Mouse (Mus musculus): Measurements from ENCODE around the gene Ttc7b. TPM values are rescaled to one million over a fixed set of nuclear protein-coding genes. Genes with fewer than 3 reads are reported as not detected.

Ttc7b gene
- polyA plus RNA-seq, 1 experiment = 26.1 TPM

DNA sequence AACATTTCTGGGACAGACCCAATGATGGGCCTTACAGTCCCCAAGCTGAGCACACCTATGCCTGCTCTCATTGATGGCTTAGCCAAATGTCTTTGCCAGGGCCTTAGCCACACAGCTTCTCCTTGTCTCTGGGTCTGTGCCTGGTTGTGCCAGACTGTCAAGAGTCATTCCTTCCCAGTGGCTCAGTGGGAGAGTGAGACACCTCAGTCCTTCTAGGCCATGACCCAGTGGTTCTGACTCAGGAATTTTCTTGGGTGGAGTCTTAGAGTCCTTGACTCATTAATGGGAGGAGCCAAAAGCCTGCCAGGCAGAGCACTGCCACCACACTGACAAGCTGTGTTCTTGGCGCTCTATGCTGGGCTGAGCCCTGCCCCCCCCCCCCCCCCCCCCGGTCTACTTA lies 193.9 kb downstream of the Ttc7b start:
- 0 out of 2 replicates have a peak overlapping the region, but pooled peaks have one; percentile 15 for H3K27ac ChIP-seq (ENCODE audit: insufficient read depth, low read length)
- TF ChIP-seq CTCF (IDR thresholded peaks at IDR 0.05; ENCODE audit: borderline replicate concordance, insufficient read depth, low read length) (no peak), POLR2A (IDR thresholded peaks at IDR 0.05; ENCODE audit: low read depth, low read length) (no peak)
- H3K4me3 ChIP-seq (ENCODE audit: insufficient read depth, low read length) = no peak overlapping the region
- peaks cover 10% of the 10 kb centered on the region for H3K4me1 ChIP-seq (ENCODE audit: control insufficient read depth, insufficient read depth, low read length)

DNA sequence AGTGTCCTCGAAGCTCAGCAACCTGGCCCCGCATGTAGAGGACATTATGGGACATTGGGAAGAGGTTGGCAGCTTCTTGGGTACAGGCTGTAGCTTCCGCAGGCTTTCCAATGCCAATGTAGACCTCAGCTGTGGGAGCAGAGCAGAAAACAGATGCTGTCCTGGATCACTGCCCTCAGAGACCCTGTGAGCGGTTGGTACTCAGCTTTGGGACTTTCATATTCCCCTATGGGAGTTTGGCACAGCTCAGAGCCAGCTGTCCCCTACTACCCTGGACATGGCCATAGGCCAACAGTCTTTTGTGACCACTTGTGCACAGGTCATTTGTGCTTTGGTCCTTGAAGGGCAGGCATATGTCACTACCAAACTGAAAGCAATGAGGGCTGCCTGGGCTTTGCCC lies 195.0 kb downstream of the Ttc7b start:
- no peak overlapping the region for H3K4me3 ChIP-seq (ENCODE audit: insufficient read depth, low read length)
- H3K4me1 ChIP-seq (ENCODE audit: control insufficient read depth, insufficient read depth, low read length) = peaks cover 10% of the 10 kb centered on the region
- no peak overlapping the region for H3K27ac ChIP-seq (ENCODE audit: insufficient read depth, low read length)
- no peak for TF ChIP-seq CTCF (IDR thresholded peaks at IDR 0.05; ENCODE audit: borderline replicate concordance, insufficient read depth, low read length)
- TF ChIP-seq POLR2A (IDR thresholded peaks at IDR 0.05; ENCODE audit: low read depth, low read length) = no peak

DNA sequence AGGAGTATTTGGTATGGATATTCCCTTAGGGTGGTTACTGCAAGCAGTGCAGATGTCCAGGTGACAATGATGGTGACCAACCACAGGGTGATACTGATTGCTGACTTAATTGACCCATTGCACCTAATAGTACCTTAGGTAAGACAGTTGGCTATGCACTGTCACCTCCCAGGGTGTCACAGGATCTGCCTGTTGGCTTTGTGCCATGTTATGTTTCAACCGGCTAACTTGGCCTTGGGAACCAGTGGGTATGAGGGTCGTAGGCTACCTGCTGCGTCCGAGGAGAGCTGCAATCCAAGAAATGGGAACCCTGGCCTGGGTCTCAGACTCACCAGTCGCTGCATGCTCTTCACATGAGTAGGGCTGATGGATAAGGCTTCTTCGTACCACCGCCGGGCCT lies 195.4 kb downstream of the Ttc7b start:
- Histone ChIP-seq H3K27ac (ENCODE audit: insufficient read depth, low read length) (no peak overlapping the region), H3K4me1 (ENCODE audit: control insufficient read depth, insufficient read depth, low read length) (peaks cover 7% of the 10 kb centered on the region), H3K4me3 (ENCODE audit: insufficient read depth, low read length) (no peak overlapping the region)
- no peak for TF ChIP-seq CTCF (IDR thresholded peaks at IDR 0.05; ENCODE audit: borderline replicate concordance, insufficient read depth, low read length)

DNA sequence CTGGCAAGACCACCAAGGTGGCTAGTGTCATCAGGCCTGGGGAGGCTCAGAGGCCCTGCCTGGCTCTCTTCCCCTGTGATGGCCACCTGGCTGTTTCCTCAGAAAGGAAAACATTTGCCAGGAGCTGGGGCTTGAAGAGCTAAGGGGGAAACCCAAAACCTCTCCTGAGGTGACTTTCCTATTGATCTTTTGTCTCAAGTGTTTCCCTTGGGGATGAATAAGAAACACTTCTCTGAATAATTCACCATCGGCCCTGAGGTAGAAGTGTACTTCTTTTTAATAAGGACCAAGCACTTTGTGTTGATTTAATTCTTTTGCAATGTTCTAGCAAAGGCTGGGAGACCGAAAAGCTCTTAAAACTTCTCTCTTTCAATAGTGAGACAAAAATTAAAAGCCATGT lies 197.0 kb downstream of the Ttc7b start:
- H3K4me3 ChIP-seq (ENCODE audit: insufficient read depth, low read length) = no peak overlapping the region
- no peak overlapping the region for H3K27ac ChIP-seq (ENCODE audit: insufficient read depth, low read length)
- peaks cover 7% of the 10 kb centered on the region for H3K4me1 ChIP-seq (ENCODE audit: control insufficient read depth, insufficient read depth, low read length)
- TF ChIP-seq CTCF (IDR thresholded peaks at IDR 0.05; ENCODE audit: borderline replicate concordance, insufficient read depth, low read length) = no peak
- TF ChIP-seq POLR2A (IDR thresholded peaks at IDR 0.05; ENCODE audit: low read depth, low read length) = no peak

DNA sequence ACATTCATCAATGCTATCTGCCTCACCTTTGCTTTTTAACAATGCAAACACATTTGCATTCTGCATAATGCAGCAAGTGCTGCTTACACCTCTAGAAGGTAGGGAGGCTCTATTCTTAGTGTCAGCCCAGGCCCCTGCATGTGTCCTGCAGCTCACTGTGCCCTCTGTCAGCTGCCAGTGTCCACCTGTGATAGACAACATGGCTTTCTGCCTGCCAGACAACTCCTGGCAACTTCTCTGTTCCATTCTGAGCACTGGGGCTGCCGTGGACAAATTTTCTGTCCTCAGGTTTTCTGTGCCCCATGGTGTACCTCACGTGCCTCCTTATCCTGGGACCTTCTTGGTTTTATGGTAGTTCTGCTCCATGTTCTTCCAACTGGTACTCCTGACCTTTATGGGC lies 198.4 kb downstream of the Ttc7b start:
- H3K4me3 ChIP-seq (ENCODE audit: insufficient read depth, low read length) = no peak overlapping the region
- H3K4me1 ChIP-seq (ENCODE audit: control insufficient read depth, insufficient read depth, low read length) = peaks cover 7% of the 10 kb centered on the region
- no peak for TF ChIP-seq CTCF (IDR thresholded peaks at IDR 0.05; ENCODE audit: borderline replicate concordance, insufficient read depth, low read length)
- no peak for TF ChIP-seq POLR2A (IDR thresholded peaks at IDR 0.05; ENCODE audit: low read depth, low read length)
- no peak overlapping the region for H3K27ac ChIP-seq (ENCODE audit: insufficient read depth, low read length)

DNA sequence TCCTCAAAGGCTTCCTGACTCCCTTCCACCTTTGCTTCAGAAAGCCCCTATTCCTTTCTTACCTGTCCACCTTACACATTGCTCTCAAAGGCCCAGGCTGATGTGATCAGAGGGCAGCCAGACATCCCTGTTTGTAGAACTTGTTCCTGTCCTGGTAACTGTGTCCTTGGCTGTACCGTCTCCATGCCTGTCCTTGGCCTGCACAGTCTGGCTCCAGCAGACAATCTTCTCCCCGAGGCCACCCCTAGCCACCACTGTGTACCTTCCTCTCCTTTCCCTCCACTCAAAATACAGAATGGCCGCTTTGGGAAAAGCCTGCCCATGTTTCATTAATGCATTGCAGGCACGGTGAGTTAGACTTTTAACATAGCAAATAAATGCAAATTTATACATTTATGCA lies 199.1 kb downstream of the Ttc7b start:
- TF ChIP-seq CTCF (IDR thresholded peaks at IDR 0.05; ENCODE audit: borderline replicate concordance, insufficient read depth, low read length) = no peak
- no peak for TF ChIP-seq POLR2A (IDR thresholded peaks at IDR 0.05; ENCODE audit: low read depth, low read length)
- Histone ChIP-seq H3K4me3 (ENCODE audit: insufficient read depth, low read length) (no peak overlapping the region), H3K27ac (ENCODE audit: insufficient read depth, low read length) (no peak overlapping the region), H3K4me1 (ENCODE audit: control insufficient read depth, insufficient read depth, low read length) (peaks cover 4% of the 10 kb centered on the region; the same call in 1 of the 2 replicates)

DNA sequence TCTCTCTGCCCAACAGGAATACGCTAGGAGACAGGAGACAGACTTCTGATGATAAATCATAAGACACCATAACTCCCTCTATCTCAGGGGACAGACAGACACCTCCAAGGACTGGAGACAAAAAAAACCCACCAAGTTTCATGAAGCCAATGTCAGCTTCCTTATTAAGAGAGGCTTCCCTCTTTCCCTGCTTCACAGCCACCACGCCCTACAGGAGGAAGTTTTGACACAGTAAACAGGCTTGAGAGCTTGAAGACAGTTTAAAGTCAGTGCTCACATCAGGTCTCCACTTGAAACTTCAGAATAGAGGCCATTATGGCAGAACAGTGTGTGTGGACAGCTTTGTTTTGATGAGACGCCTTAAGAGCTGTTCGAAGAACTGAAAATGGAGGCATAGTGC lies 200.9 kb downstream of the Ttc7b start:
- no peaks in the 10 kb centered on the region for H3K4me1 ChIP-seq (ENCODE audit: control insufficient read depth, insufficient read depth, low read length)
- TF ChIP-seq POLR2A (IDR thresholded peaks at IDR 0.05; ENCODE audit: low read depth, low read length) (no peak), CTCF (IDR thresholded peaks at IDR 0.05; ENCODE audit: borderline replicate concordance, insufficient read depth, low read length) (no peak)
- H3K4me3 ChIP-seq (ENCODE audit: insufficient read depth, low read length) = no peak overlapping the region
- H3K27ac ChIP-seq (ENCODE audit: insufficient read depth, low read length) = no peak overlapping the region

DNA sequence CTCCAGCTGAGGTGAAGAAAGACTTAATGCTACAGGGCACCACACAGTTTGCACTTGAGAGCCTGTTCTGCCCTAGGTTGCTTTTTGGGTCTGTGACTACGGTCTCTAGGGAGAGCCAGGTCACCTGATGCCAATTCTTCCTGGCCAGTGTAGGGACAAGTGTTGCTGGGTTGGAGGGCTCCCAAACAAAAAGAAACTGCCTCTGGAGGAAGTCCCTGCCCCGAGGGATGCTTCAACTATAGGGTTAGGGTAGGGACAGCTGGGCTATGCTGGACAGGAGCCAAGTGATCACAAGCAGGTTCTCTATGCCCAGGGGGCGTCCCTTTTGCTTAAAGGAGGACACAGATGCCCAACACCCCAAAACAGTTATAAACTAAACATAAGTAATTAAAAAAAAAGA lies 202.7 kb downstream of the Ttc7b start:
- no peaks in the 10 kb centered on the region for H3K4me1 ChIP-seq (ENCODE audit: control insufficient read depth, insufficient read depth, low read length)
- no peak for TF ChIP-seq POLR2A (IDR thresholded peaks at IDR 0.05; ENCODE audit: low read depth, low read length)
- no peak for TF ChIP-seq CTCF (IDR thresholded peaks at IDR 0.05; ENCODE audit: borderline replicate concordance, insufficient read depth, low read length)
- H3K27ac ChIP-seq (ENCODE audit: insufficient read depth, low read length) = no peak overlapping the region
- H3K4me3 ChIP-seq (ENCODE audit: insufficient read depth, low read length) = no peak overlapping the region

DNA sequence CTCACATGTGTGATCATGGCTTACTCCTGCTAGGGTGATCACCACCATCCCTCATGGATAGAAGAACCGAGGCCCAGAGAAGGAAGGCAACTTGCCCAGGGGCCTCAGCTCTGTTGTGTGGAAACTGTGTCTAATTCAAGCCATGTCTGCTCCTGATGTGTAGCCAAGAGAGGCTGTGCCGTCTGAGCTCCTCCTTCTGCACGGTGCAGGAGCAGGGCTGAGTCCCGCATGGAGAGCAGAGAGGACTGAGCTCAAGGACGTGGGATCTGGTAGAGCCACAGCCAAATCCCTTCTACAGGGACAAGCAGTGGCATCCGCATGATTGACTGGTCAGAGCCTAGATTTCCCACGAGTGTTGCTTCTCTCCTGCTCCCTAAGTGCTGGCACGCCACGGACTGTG lies 204.5 kb downstream of the Ttc7b start:
- TF ChIP-seq CTCF (IDR thresholded peaks at IDR 0.05; ENCODE audit: borderline replicate concordance, insufficient read depth, low read length) = no peak
- TF ChIP-seq POLR2A (IDR thresholded peaks at IDR 0.05; ENCODE audit: low read depth, low read length) = no peak
- no peaks in the 10 kb centered on the region for H3K4me1 ChIP-seq (ENCODE audit: control insufficient read depth, insufficient read depth, low read length)
- H3K4me3 ChIP-seq (ENCODE audit: insufficient read depth, low read length) = no peak overlapping the region
- H3K27ac ChIP-seq (ENCODE audit: insufficient read depth, low read length) = no peak overlapping the region

DNA sequence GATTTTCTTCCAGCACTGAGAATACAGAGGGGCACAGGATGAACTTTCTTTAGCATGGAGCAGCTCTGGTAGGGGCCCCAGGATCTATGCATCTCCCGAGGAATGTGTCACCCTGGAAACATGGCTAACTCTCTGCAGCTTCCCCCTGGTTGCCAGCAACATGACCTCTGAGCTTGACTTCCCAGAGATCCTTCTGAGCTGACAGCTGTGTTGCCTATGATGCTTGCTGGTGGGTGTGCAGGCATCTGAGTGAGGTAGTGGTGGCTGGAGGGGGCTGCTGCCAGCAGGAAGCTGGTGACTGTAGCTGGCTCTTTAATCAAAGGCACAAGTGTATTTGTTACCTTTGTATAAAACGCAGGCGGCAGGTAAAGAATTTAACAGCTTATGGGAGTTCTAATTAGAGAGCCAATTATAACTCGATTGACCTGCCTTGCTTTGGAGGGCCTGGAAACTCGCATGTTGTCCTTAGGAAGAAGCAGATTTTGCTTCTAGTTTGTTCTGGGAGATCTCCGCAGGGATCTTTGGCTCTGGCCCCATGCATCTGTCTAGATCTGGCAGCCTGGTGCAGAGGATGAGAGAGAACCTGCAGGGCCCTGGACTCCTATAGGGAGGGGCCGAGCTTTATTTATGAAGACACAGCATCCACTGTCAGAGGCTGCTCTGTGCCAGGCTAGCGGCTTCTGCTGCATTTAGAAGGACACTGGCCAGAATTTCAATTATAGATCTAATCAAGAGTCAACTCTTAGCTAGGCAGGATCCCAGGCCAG lies 205.3 kb downstream of the Ttc7b start:
- TF ChIP-seq CTCF (IDR thresholded peaks at IDR 0.05; ENCODE audit: borderline replicate concordance, insufficient read depth, low read length) (no peak), POLR2A (IDR thresholded peaks at IDR 0.05; ENCODE audit: low read depth, low read length) (no peak)
- Histone ChIP-seq H3K27ac (ENCODE audit: insufficient read depth, low read length) (no peak overlapping the region), H3K4me3 (ENCODE audit: insufficient read depth, low read length) (no peak overlapping the region), H3K4me1 (ENCODE audit: control insufficient read depth, insufficient read depth, low read length) (no peaks in the 10 kb centered on the region)

Measured in embryonic fibroblast, embryonic 13.5 days (primary cell).